Mouse (Mus musculus) kidney, adult 8-10 months (tissue): ENCODE data around the gene Tm9sf1.

ENCODE experiments used
- DNase-seq, 2 experiments: peaks; one replicate each; pipeline ENCODE4 v3.0.0; 2022

Tm9sf1 gene

GRCm38 (mm10) chr14:55643060-55643907 lies at the start of gene Tm9sf1:
Tm9sf1 (minus strand) TSS chr14:55643806.
- DNase-seq = peak; percentile 78 to 85

GRCm38 (mm10) chr14:55689433-55689832 lies 45.8 kb upstream of the Tm9sf1 start:
- DNase-seq = no peak

GRCm38 (mm10) chr14:55682118-55682493 lies 38.5 kb upstream of the Tm9sf1 start:
- DNase-seq = no peak

- peak; percentile 94 to 95 for DNase-seq
Observed at GRCm38 (mm10) chr14:55681160-55682117, 37.8 kb upstream of the Tm9sf1 start, which contains the start of gene Tinf2. Tinf2 (minus strand) TSS chr14:55681820.

GRCm38 (mm10) chr14:55677615-55678014 lies 34.0 kb upstream of the Tm9sf1 start:
- DNase-seq = no peak

GRCm38 (mm10) chr14:55672741-55673060 lies 29.1 kb upstream of the Tm9sf1 start:
- no peak for DNase-seq

GRCm38 (mm10) chr14:55671833-55672740 lies 28.5 kb upstream of the Tm9sf1 start, which contains the start of the genes Gmpr2 and Nedd8:
Gmpr2 (plus strand) TSS chr14:55671941.
Nedd8 (minus strand) TSS chr14:55672124.
- DNase-seq = peak; percentile 94

GRCm38 (mm10) chr14:55671486-55671832 lies 27.9 kb upstream of the Tm9sf1 start:
- DNase-seq = no peak

GRCm38 (mm10) chr14:55660636-55661035 lies 17.0 kb upstream of the Tm9sf1 start:
- no peak for DNase-seq

- DNase-seq = peak; percentile 61 to 72
Observed at GRCm38 (mm10) chr14:55659960-55660573, 16.5 kb upstream of the Tm9sf1 start, which contains the start of gene Mdp1. Mdp1 (minus strand) TSS chr14:55660508.

- peak; percentile 73 to 76 for DNase-seq
Observed at GRCm38 (mm10) chr14:55658011-55658410, 14.4 kb upstream of the Tm9sf1 start.

- DNase-seq = no peak
Observed at GRCm38 (mm10) chr14:55656935-55657334, 13.3 kb upstream of the Tm9sf1 start.

- no peak for DNase-seq
Observed at GRCm38 (mm10) chr14:55651528-55651927, 7.9 kb upstream of the Tm9sf1 start.

GRCm38 (mm10) chr14:55649884-55650283 lies 6.3 kb upstream of the Tm9sf1 start, which contains the start of gene Tssk4:
Tssk4 (plus strand) TSS chr14:55650184.
- no peak for DNase-seq

- no peak for DNase-seq
Observed at GRCm38 (mm10) chr14:55644261-55644888, 769 bp upstream of the Tm9sf1 start.

- DNase-seq = no peak
Observed at GRCm38 (mm10) chr14:55642679-55643059, 937 bp downstream of the Tm9sf1 start.

- DNase-seq = no peak
Observed at GRCm38 (mm10) chr14:55641291-55641690, 2.3 kb downstream of the Tm9sf1 start.

- DNase-seq = no peak
Observed at GRCm38 (mm10) chr14:55640816-55641215, 2.8 kb downstream of the Tm9sf1 start.

- DNase-seq = no peak
Observed at GRCm38 (mm10) chr14:55637795-55638194, 5.8 kb downstream of the Tm9sf1 start, which contains the start of gene Gm49378. Gm49378 (minus strand) TSS chr14:55637895.

- DNase-seq = peak; percentile 84 to 87
Observed at GRCm38 (mm10) chr14:55635523-55636007, 8.0 kb downstream of the Tm9sf1 start, which contains the start of gene Ipo4. Ipo4 (minus strand) TSS chr14:55635957.
